Mouse (Mus musculus) midbrain, embryonic 12.5 days (tissue): ENCODE measurements around the gene Hypk. TPM values are rescaled to one million over a fixed set of nuclear protein-coding genes. Genes with fewer than 3 reads are reported as not detected.

Experiments used
- ATAC-seq: fragments of 200-750 bp; cut with Nextera tagmentation; 2 replicates; pipeline ENCODE4 v1.8.0; 2017; ENCODE audit warnings: low read depth, moderate TSS enrichment, moderate library complexity; ENCODE audit not compliant: low FRiP score
- H3K27ac ChIP-seq: fragments of 300-500 bp; sonication (generic); replicated peaks from 2 replicates; pipeline ENCODE4 v1.5.1; 2016; ENCODE audit warnings: mild to moderate bottlenecking
- H3K27me3 ChIP-seq: fragments of 300-500 bp; sonication (generic); 2 replicates; pipeline ENCODE4 v1.6.1; 2016; ENCODE audit warnings: mild to moderate bottlenecking
- H3K36me3 ChIP-seq: fragments of 300-500 bp; sonication (generic); 2 replicates; pipeline ENCODE4 v1.6.1; 2016
- H3K4me1 ChIP-seq: fragments of 300-500 bp; sonication (generic); 2 replicates; pipeline ENCODE4 v1.6.1; 2016
- H3K4me2 ChIP-seq: fragments of 300-500 bp; sonication (generic); replicated peaks from 2 replicates; pipeline ENCODE4 v1.6.1; 2016; ENCODE audit warnings: mild to moderate bottlenecking, moderate library complexity
- H3K4me3 ChIP-seq: fragments of 300-500 bp; sonication (generic); 2 replicates; pipeline ENCODE4 v1.5.1; 2016; ENCODE audit warnings: mild to moderate bottlenecking
- H3K9ac ChIP-seq: fragments of 300-500 bp; sonication (generic); replicated peaks from 2 replicates; pipeline ENCODE4 v1.6.1; 2016; ENCODE audit warnings: mild to moderate bottlenecking, moderate library complexity
- H3K9me3 ChIP-seq: fragments of 300-500 bp; sonication (generic); 2 replicates; pipeline ENCODE4 v1.6.1; 2016; ENCODE audit warnings: mild to moderate bottlenecking
- WGBS: fragments of 180-500 bp; shearing (Covaris S2); methylation state at CpG from one replicate; pipeline ENCODE4 v1.1.7; 2016; 5-methylcytosine and 5-hydroxymethylcytosine counted together
- polyA plus RNA-seq: library from polyadenylated mRNA; unstranded; fragments of >200 nt; fragmentation: Nextera tagmentation; extraction: Ambion mirVana; gene quantifications from 2 replicates; pipeline ENCODE4 v1.2.1, GENCODE M21; 2016

Hypk gene
- polyA plus RNA-seq = 108 and 127 TPM in 2 replicates

GRCm38 (mm10) chr2:121452990-121453389 is at the start of gene Hypk:
Hypk (plus strand) TSS chr2:121453290.
- H3K36me3 ChIP-seq = peaks cover 36% of the 10 kb centered on the region
- peaks cover 34% of the 10 kb centered on the region for H3K4me1 ChIP-seq
- no peaks in the 10 kb centered on the region for H3K27me3 ChIP-seq
- no peak within 1 kb of the TSS for H3K4me2 ChIP-seq
- no peak within 1 kb of the TSS for H3K4me3 ChIP-seq
- H3K9me3 ChIP-seq = no peaks in the 10 kb centered on the region
- no peak within 1 kb of the TSS for H3K27ac ChIP-seq
- ATAC-seq = no peak
- 91% methylated on average over 4 of the region's 4 CpGs for WGBS
- no peak within 1 kb of the TSS for H3K9ac ChIP-seq

- Histone ChIP-seq H3K4me2 (no peak overlapping the region), H3K27me3 (no peaks in the 10 kb centered on the region), H3K9ac (no peak overlapping the region), H3K4me3 (no peak overlapping the region), H3K36me3 (no peaks in the 10 kb centered on the region), H3K27ac (no peak overlapping the region), H3K9me3 (no peaks in the 10 kb centered on the region; the same call in 1 of the 2 replicates), H3K4me1 (no peaks in the 10 kb centered on the region)
- no peak for ATAC-seq
Observed at GRCm38 (mm10) chr2:121403296-121403695, 49.8 kb upstream of the Hypk start.

GRCm38 (mm10) chr2:121408160-121408559 is 44.9 kb upstream of the Hypk start:
- WGBS = 29% methylated on average over 4 of the region's 4 CpGs
- no peak for ATAC-seq
- no peak overlapping the region for H3K9ac ChIP-seq
- no peaks in the 10 kb centered on the region for H3K4me1 ChIP-seq
- no peak overlapping the region for H3K27ac ChIP-seq
- no peaks in the 10 kb centered on the region; the same call in 1 of the 2 replicates for H3K9me3 ChIP-seq
- no peak overlapping the region for H3K4me3 ChIP-seq
- no peaks in the 10 kb centered on the region for H3K27me3 ChIP-seq
- H3K36me3 ChIP-seq = no peaks in the 10 kb centered on the region
- H3K4me2 ChIP-seq = no peak overlapping the region

- peaks cover 6% of the 10 kb centered on the region; the same call in 1 of the 2 replicates for H3K36me3 ChIP-seq
- peak overlapping the region; percentile 53 for H3K4me2 ChIP-seq
- no peaks in the 10 kb centered on the region; the same call in 1 of the 2 replicates for H3K9me3 ChIP-seq
- no peaks in the 10 kb centered on the region for H3K27me3 ChIP-seq
- ATAC-seq = no peak
- H3K27ac ChIP-seq = peak overlapping the region; percentile 92
- H3K4me3 ChIP-seq = peak overlapping the region; percentile 74
- peaks cover 18% of the 10 kb centered on the region for H3K4me1 ChIP-seq
- 23% methylated on average over 4 of the region's 4 CpGs for WGBS
- H3K9ac ChIP-seq = peak overlapping the region; percentile 89
Observed at GRCm38 (mm10) chr2:121412843-121413386, 40.2 kb upstream of the Hypk start.

- ATAC-seq = peak; percentile 99
- H3K27me3 ChIP-seq = no peaks in the 10 kb centered on the region
Observed at GRCm38 (mm10) chr2:121413387-121414042, 39.6 kb upstream of the Hypk start, which contains the start of the genes Pdia3 and Catsper2. Pdia3 (plus strand) TSS chr2:121413775. Catsper2 (minus strand) TSS chr2:121413792.

GRCm38 (mm10) chr2:121414139-121414685 is 38.9 kb upstream of the Hypk start:
- Histone ChIP-seq H3K4me2 (peak overlapping the region; percentile 65), H3K4me3 (peak overlapping the region; percentile 74), H3K27me3 (no peaks in the 10 kb centered on the region), H3K4me1 (peaks cover 18% of the 10 kb centered on the region), H3K36me3 (peaks cover 19% of the 10 kb centered on the region), H3K27ac (peak overlapping the region; percentile 92), H3K9me3 (no peaks in the 10 kb centered on the region), H3K9ac (peak overlapping the region; percentile 89)
- peak; percentile 48 for ATAC-seq
- 0% methylated on average over 32 of the region's 32 CpGs for WGBS

More at GRCm38 (mm10) chr2:121413387-121414042, 39.6 kb upstream of the Hypk start, which contains the start of the genes Pdia3 and Catsper2:
- Histone ChIP-seq H3K27ac (peak within 1 kb of the TSS; percentile 92), H3K36me3 (peaks cover 12% of the 10 kb centered on the region), H3K9ac (peak within 1 kb of the TSS; percentile 89), H3K4me2 (peak within 1 kb of the TSS; percentile 65), H3K4me3 (peak within 1 kb of the TSS; percentile 74), H3K9me3 (no peaks in the 10 kb centered on the region), H3K4me1 (peaks cover 18% of the 10 kb centered on the region)
- 1% methylated on average over 66 of the region's 68 CpGs for WGBS

GRCm38 (mm10) chr2:121415103-121415502 is 38.0 kb upstream of the Hypk start:
- no peak for ATAC-seq
- H3K4me2 ChIP-seq = peak overlapping the region; percentile 65
- H3K9ac ChIP-seq = peak overlapping the region; percentile 89
- WGBS = 70% methylated on average over 3 of the region's 3 CpGs
- H3K27ac ChIP-seq = no peak overlapping the region
- no peaks in the 10 kb centered on the region for H3K27me3 ChIP-seq
- H3K36me3 ChIP-seq = peaks cover 19% of the 10 kb centered on the region
- H3K9me3 ChIP-seq = no peaks in the 10 kb centered on the region
- H3K4me3 ChIP-seq = peak overlapping the region; percentile 74
- H3K4me1 ChIP-seq = peaks cover 18% of the 10 kb centered on the region

GRCm38 (mm10) chr2:121415591-121415990 is 37.5 kb upstream of the Hypk start:
- no peaks in the 10 kb centered on the region for H3K27me3 ChIP-seq
- peaks cover 18% of the 10 kb centered on the region for H3K4me1 ChIP-seq
- H3K4me2 ChIP-seq = peak overlapping the region; percentile 65
- H3K4me3 ChIP-seq = peak overlapping the region; percentile 74
- no peaks in the 10 kb centered on the region for H3K9me3 ChIP-seq
- H3K9ac ChIP-seq = peak overlapping the region; percentile 89; the same call in 1 of the 2 replicates
- ATAC-seq = no peak
- H3K27ac ChIP-seq = no peak overlapping the region
- peaks cover 22% of the 10 kb centered on the region for H3K36me3 ChIP-seq
- 85% methylated on average over 3 of the region's 3 CpGs for WGBS

- Histone ChIP-seq H3K9ac (no peak overlapping the region; the same call in 1 of the 2 replicates), H3K4me1 (peaks cover 18% of the 10 kb centered on the region), H3K27me3 (no peaks in the 10 kb centered on the region), H3K4me2 (peak overlapping the region; percentile 65; the same call in 1 of the 2 replicates), H3K27ac (no peak overlapping the region), H3K4me3 (no peak overlapping the region), H3K9me3 (no peaks in the 10 kb centered on the region), H3K36me3 (peaks cover 25% of the 10 kb centered on the region)
- WGBS = 92% methylated on average over 6 of the region's 6 CpGs
- no peak for ATAC-seq
Observed at GRCm38 (mm10) chr2:121416356-121416755, 36.7 kb upstream of the Hypk start.

- WGBS = 97% methylated on average over 3 of the region's 3 CpGs
- H3K9me3 ChIP-seq = no peaks in the 10 kb centered on the region
- peaks cover 18% of the 10 kb centered on the region for H3K4me1 ChIP-seq
- ATAC-seq = no peak
- H3K36me3 ChIP-seq = peaks cover 44% of the 10 kb centered on the region
- H3K9ac ChIP-seq = no peak overlapping the region
- H3K4me3 ChIP-seq = no peak overlapping the region
- no peak overlapping the region for H3K4me2 ChIP-seq
- no peaks in the 10 kb centered on the region for H3K27me3 ChIP-seq
- H3K27ac ChIP-seq = no peak overlapping the region
Observed at GRCm38 (mm10) chr2:121418476-121418875, 34.6 kb upstream of the Hypk start.

GRCm38 (mm10) chr2:121423166-121423565 is 29.9 kb upstream of the Hypk start:
- WGBS = 96% methylated on average over 2 of the region's 2 CpGs
- H3K4me3 ChIP-seq = no peak overlapping the region
- H3K27me3 ChIP-seq = no peaks in the 10 kb centered on the region
- no peak overlapping the region for H3K9ac ChIP-seq
- no peaks in the 10 kb centered on the region for H3K4me1 ChIP-seq
- H3K36me3 ChIP-seq = peaks cover 75% of the 10 kb centered on the region
- H3K9me3 ChIP-seq = no peaks in the 10 kb centered on the region
- no peak overlapping the region for H3K4me2 ChIP-seq
- H3K27ac ChIP-seq = no peak overlapping the region
- ATAC-seq = no peak

- WGBS = 88% methylated on average over 2 of the region's 2 CpGs
- Histone ChIP-seq H3K4me2 (no peak overlapping the region), H3K9me3 (no peaks in the 10 kb centered on the region), H3K27me3 (no peaks in the 10 kb centered on the region), H3K27ac (no peak overlapping the region), H3K4me3 (no peak overlapping the region), H3K4me1 (no peaks in the 10 kb centered on the region), H3K9ac (no peak overlapping the region), H3K36me3 (peaks cover 87% of the 10 kb centered on the region)
- no peak for ATAC-seq
Observed at GRCm38 (mm10) chr2:121425890-121426289, 27.2 kb upstream of the Hypk start.
